Mouse (Mus musculus) small intestine, adult 2 months (tissue): ENCODE measurements around the gene Cnp. TPM values are rescaled to one million over a fixed set of nuclear protein-coding genes. Genes with fewer than 3 reads are reported as not detected.

ENCODE experiments used
- H3K27ac ChIP-seq: fragments of 200-500 bp; 2 replicates; pipeline ENCODE4 v1.5.1; 2012; ENCODE audit warnings: low read depth, low read length, control low read depth, inconsistent platforms; ENCODE audit not compliant: insufficient read depth
- H3K27me3 ChIP-seq: fragments of 200-500 bp; 2 replicates; pipeline ENCODE4 v1.6.1; 2012; ENCODE audit warnings: mild to moderate bottlenecking, moderate library complexity, low read length, inconsistent platforms; ENCODE audit not compliant: control insufficient read depth, insufficient read depth
- H3K36me3 ChIP-seq: fragments of 200-500 bp; 2 replicates; pipeline ENCODE4 v1.6.1; 2012; ENCODE audit warnings: mild to moderate bottlenecking, low read length, control low read depth, inconsistent platforms; ENCODE audit not compliant: control insufficient read depth, insufficient read depth
- H3K4me1 ChIP-seq: fragments of 200-500 bp; 2 replicates; pipeline ENCODE4 v1.6.1; 2012; ENCODE audit warnings: low read length, inconsistent platforms, mixed read lengths; ENCODE audit not compliant: control insufficient read depth, insufficient read depth, insufficient read length
- H3K4me3 ChIP-seq: fragments of 200-500 bp; 2 replicates; pipeline ENCODE4 v1.5.1; 2012; ENCODE audit warnings: low read depth, mild to moderate bottlenecking, control low read depth, inconsistent platforms, low read length, moderate library complexity
- CTCF ChIP-seq: fragments of 200-500 bp; IDR thresholded peaks from 2 replicates; pipeline ENCODE4 v1.5.1; 2012; ENCODE audit warnings: low read depth, mild to moderate bottlenecking, control low read depth, inconsistent platforms, low read length, moderate library complexity, mixed read lengths; ENCODE audit not compliant: insufficient replicate concordance, insufficient read length; ENCODE audit errors: extremely low read depth
- POLR2A ChIP-seq: fragments of 200-500 bp; IDR thresholded peaks from 2 replicates; pipeline ENCODE4 v1.6.1; 2012; ENCODE audit warnings: low read depth, mild to moderate bottlenecking, control low read depth, inconsistent platforms, low read length, moderate library complexity
- WGBS: fragments of 180-500 bp; shearing (Covaris S2); methylation state at CpG from one replicate; pipeline ENCODE4 v1.1.7; 2018; 5-methylcytosine and 5-hydroxymethylcytosine counted together
- polyA plus RNA-seq: library from polyadenylated mRNA; depleted of rRNA; stranded (reverse); fragments of >200 nt; gene quantifications from 2 replicates; pipeline ENCODE4 v1.2.3, GENCODE M21; 2012

Gene Cnp
- polyA plus RNA-seq, 1 experiment = 19.4 TPM

GRCm38 (mm10) chr11:100568692-100569091 is 6.0 kb upstream of the Cnp start:
- H3K36me3 ChIP-seq = no peaks in the 10 kb centered on the region
- H3K27ac ChIP-seq = no peak overlapping the region
- 94% methylated on average over 8 of the region's 8 CpGs for WGBS
- TF ChIP-seq POLR2A (no peak), CTCF (no peak)
- no peaks in the 10 kb centered on the region for H3K27me3 ChIP-seq
- H3K4me3 ChIP-seq = no peak overlapping the region
- H3K4me1 ChIP-seq = peaks cover 8% of the 10 kb centered on the region

- no peaks in the 10 kb centered on the region for H3K27me3 ChIP-seq
- H3K4me3 ChIP-seq = no peak overlapping the region
- H3K4me1 ChIP-seq = peaks cover 8% of the 10 kb centered on the region
- no peak overlapping the region for H3K27ac ChIP-seq
- H3K36me3 ChIP-seq = no peaks in the 10 kb centered on the region
- WGBS = 58% methylated on average over 9 of the region's 9 CpGs
- TF ChIP-seq POLR2A (no peak), CTCF (no peak)
These were observed 4.9 kb upstream of the Cnp start for GRCm38 (mm10) chr11:100569789-100570188.

- Histone ChIP-seq H3K4me3 (peak overlapping the region; percentile 31), H3K4me1 (peaks cover 11% of the 10 kb centered on the region), H3K36me3 (no peaks in the 10 kb centered on the region), H3K27me3 (no peaks in the 10 kb centered on the region), H3K27ac (no peak overlapping the region)
- WGBS = 11% methylated on average over 8 of the region's 8 CpGs
- TF ChIP-seq POLR2A = no peak
- TF ChIP-seq CTCF = peak; percentile 80; the same call in 1 of the 2 replicates
These were observed 4.1 kb upstream of the Cnp start for GRCm38 (mm10) chr11:100570430-100571201.

- Histone ChIP-seq H3K4me1 (peaks cover 11% of the 10 kb centered on the region), H3K36me3 (no peaks in the 10 kb centered on the region), H3K27me3 (no peaks in the 10 kb centered on the region), H3K27ac (no peak overlapping the region), H3K4me3 (peak overlapping the region; percentile 31)
- WGBS = 21% methylated on average over 16 of the region's 16 CpGs
- TF ChIP-seq POLR2A = no peak
- no peak for TF ChIP-seq CTCF
These were observed 3.5 kb upstream of the Cnp start for GRCm38 (mm10) chr11:100571202-100571567.

GRCm38 (mm10) chr11:100574188-100574587 is 516 bp upstream of the Cnp start:
- TF ChIP-seq CTCF = no peak
- no peak for TF ChIP-seq POLR2A
- peaks cover 3% of the 10 kb centered on the region; the same call in 1 of the 2 replicates for H3K36me3 ChIP-seq
- no peaks in the 10 kb centered on the region for H3K27me3 ChIP-seq
- peak overlapping the region; percentile 62 for H3K27ac ChIP-seq
- peak overlapping the region; percentile 66; the same call in 1 of the 2 replicates for H3K4me3 ChIP-seq
- WGBS = 25% methylated on average over 3 of the region's 3 CpGs
- peaks cover 12% of the 10 kb centered on the region for H3K4me1 ChIP-seq

- peak overlapping the region; percentile 66 for H3K4me3 ChIP-seq
- peak overlapping the region; percentile 41; the same call in 1 of the 2 replicates for H3K27ac ChIP-seq
- H3K27me3 ChIP-seq = no peaks in the 10 kb centered on the region
- TF ChIP-seq CTCF = no peak
- no peak for TF ChIP-seq POLR2A
- peaks cover 11% of the 10 kb centered on the region for H3K36me3 ChIP-seq
- H3K4me1 ChIP-seq = peaks cover 12% of the 10 kb centered on the region
- 39% methylated on average over 2 of the region's 2 CpGs for WGBS
These were observed 766 bp downstream of the Cnp start for GRCm38 (mm10) chr11:100575484-100575855.

GRCm38 (mm10) chr11:100576256-100576655 is 1.6 kb downstream of the Cnp start:
- TF ChIP-seq CTCF (no peak), POLR2A (no peak)
- Histone ChIP-seq H3K27ac (no peak overlapping the region), H3K4me3 (no peak overlapping the region), H3K27me3 (no peaks in the 10 kb centered on the region), H3K4me1 (peaks cover 8% of the 10 kb centered on the region), H3K36me3 (peaks cover 18% of the 10 kb centered on the region)
- WGBS = 80% methylated on average over 21 of the region's 21 CpGs
